Mouse (Mus musculus): ENCODE results near the gene Gm19426.

DNA sequence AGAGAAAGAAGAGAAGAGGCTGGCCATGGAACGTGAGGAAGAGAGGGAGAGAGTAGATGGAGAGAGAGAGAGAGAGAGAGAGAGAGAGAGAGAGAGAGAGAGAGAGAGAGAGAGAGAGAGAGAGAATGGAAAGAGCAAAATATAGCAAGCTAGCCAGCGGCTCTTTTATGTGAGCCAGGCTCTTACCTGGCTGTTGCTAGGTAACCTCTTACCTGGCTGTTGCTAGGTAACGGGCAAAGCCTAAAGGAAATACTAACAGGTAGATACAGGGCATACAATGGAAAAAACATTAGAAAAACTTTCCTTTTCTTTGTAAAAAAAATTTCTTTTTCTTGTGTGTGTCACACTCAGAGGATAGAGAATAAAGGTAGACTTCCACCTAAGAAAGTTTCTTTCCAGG is 34.3 kb upstream of the Gm19426 start:
- TF ChIP-seq CTCF (IDR thresholded peaks at IDR 0.05; ENCODE audit: extremely low read depth, insufficient read length, insufficient replicate concordance, low read depth, low read length) (no peak), POLR2A (IDR thresholded peaks at IDR 0.05; ENCODE audit: low read depth, low read length) (no peak)

All from small intestine, adult 2 months (tissue).